Mouse (Mus musculus): ENCODE data around the gene Zcchc10.
A peak's percentile ranks its signal among the peaks of the same experiment; 100 is the strongest.
"Not testable (repeated sequence)": the region's sequence is repeated elsewhere in the genome, so short reads cannot be mapped to it uniquely, and the experiment has no call there.

The Zcchc10 gene

DNA sequence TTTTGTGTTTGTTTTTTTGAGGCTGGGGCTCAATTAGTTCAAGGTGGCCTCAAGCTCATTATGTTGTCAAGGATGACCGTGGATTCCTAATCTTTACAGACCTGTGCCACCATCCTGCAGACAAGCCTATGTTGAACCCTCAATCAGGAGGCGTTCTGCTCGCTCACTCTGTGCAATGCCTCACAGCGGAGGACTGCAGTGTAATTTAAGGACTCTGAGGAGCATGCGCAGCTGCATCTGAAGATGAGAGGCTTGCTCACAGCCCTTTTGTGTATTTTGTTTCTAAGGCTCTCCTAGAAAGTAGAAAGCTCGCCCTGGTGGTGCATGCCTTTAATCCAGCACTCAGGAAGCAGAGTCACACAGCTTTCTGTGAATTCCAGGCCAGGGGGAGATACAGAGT is 7.5 kb upstream of the Zcchc10 start:
- DNase-seq (ENCODE audit: low spot score in 2 of 2) = no peak

DNA sequence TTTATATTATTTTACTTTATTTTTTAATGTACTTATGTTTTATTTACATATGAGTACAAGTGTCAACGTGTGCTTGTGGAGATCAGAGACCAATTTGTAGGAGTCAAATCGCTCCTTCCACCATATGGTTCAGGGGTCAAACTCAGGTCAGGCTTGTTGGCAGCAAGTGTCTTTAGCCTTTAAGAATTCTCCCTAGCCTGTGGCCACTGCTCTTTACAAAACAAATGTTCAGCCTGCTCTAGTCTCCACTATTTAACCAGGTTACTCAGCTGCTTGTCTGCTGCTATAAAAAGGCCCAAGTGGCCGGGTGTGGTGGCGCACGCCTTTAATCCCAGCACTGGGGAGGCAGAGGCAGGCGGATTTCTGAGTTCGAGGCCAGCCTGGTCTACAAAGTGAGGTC is 6.4 kb upstream of the Zcchc10 start:
- DNase-seq (ENCODE audit: low spot score in 2 of 2) = no peak

DNA sequence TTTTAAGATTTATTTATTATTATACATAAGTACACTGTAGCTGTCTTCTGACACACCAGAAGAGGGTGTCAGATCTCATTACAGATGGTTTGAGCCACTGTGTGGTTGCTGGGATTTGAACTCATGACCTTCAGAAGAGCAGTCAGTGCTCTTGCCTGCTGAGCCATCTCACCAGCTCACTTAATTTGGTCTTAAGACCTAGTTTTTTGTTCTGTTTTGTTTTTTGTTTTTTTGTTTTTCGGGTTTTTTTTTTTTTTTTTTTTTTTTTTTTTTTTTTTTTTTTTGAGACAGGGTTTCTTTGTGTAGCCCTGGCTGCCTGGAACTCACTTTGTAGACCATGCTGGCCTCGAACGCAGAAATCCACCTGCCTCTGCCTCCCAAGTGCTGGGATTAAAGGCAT is 5.9 kb upstream of the Zcchc10 start:
- DNase-seq (ENCODE audit: low spot score in 2 of 2) = not testable (repeated sequence)

DNA sequence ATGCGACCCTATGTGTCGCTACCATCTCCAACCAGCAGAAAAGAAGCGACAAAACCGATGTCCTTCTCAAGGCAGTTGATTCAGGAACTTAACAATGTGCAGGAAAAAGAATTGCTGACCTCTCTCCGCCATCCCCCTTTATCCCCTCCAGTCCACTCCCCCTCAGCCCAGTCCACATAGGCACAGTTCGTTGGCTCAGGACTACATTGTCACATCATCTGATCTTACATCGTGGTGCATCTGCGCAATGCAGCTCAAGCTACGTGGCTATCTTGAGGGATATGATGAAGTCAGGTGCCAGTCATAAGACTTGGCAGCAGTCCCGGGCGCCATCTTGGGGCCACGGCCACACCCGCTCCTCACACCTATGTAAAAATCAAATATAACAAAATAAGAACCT is 4.6 kb upstream of the Zcchc10 start:
- DNase-seq (ENCODE audit: low spot score in 2 of 2) = not testable (repeated sequence)

DNA sequence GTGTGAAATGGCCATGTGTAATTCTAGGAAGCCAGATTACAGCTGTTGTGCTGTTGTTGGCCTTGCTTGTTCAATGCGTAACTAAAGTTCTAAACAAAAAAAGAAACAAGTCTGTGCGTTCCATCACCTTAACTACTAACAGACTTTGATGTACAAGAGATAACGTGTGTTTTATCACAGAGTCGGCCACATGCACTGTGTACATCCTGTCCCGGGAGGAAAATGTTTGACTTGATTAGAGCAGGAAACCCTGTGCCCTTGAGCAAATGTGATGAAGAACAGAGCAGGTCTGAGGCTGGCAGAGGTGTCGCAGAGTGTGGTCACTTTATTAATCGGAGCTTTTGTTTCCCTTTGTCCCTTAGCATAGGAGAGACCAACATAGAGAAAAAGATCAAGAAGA is 5.8 kb downstream of the Zcchc10 start:
- DNase-seq (ENCODE audit: low spot score in 2 of 2) = no peak

DNA sequence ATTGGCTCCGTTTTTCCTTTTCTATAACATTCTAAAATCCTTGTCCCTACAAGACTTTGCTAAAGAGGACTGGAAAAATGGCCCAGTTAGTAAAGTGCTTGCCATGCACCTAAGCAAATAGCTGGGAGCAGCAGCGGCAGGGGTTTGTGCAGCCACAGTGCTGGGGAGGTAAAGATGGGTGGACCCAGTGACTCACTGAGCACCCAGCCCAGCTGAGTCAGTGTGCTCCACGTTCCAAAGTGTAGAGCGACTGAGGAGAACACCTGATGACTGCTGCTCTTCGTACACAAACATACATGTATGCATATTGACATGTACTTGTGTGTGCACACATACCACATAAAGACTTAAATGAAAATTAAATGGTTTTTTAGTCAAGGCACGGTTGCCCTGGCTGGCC is 6.6 kb downstream of the Zcchc10 start:
- no peak for DNase-seq (ENCODE audit: low spot score in 2 of 2)

DNA sequence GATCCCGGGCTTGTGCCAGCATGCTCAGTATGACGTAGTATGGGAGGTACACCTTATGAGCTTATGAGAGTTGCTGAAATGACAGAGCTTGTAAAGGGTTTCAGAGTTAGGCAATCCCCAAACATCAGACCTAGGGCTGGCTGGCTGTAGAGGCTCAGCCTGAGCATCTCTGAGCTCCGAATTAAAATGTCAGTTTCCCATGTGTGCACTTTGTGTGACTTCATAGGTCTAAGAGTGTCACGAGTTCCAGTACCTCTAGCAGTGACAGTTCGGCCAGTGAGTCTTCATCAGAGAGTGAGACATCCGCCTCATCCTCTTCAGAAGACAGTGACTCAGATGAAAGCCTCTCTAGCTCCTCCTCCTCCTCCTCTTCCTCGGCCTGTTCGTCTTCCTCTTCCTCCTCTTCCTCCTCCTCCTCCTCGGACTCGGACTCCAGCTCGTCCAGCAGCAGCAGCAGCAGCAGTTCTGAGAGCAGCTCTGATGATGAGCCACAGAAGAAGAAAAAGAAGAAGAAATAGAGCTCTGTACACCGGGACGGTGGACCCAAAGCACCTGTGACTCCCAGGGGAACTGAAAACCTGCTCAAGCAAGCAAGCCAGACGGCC is 7.7 kb downstream of the Zcchc10 start:
- no peak for DNase-seq (ENCODE audit: low spot score in 2 of 2)

DNA sequence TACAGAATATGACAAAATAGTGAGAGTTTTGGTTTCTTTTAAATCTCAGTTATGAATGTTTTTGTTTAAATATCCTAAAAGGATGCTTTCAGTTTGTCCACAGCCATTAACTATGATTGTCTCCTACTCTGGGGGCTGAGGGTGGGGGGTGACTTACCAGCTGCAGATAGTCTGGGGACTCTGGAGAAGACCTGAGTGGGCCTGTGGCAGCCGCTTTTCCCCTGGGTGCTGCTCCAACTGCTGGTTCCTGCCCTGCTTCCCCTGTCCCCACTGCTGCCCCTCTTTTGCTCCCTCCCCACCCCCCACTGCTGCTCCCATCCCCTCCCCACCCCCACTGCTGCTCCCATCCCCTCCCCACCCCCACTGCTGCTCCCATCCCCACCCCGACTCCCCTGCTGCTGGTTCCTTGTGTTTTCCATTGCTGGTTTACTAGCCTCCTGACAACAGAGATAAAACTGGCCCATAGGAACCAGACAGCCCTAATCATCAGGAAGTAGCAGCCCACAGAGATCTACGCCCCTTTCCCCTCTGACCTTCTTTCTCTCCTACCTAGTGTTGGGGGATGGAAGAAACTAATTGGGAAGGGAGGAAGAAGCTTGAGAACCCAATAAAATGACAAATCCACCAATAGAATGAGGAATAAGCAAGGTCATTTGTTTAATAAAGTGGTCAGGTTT is 11.2 kb downstream of the Zcchc10 start:
- no peak for DNase-seq (ENCODE audit: low spot score in 2 of 2)

DNA sequence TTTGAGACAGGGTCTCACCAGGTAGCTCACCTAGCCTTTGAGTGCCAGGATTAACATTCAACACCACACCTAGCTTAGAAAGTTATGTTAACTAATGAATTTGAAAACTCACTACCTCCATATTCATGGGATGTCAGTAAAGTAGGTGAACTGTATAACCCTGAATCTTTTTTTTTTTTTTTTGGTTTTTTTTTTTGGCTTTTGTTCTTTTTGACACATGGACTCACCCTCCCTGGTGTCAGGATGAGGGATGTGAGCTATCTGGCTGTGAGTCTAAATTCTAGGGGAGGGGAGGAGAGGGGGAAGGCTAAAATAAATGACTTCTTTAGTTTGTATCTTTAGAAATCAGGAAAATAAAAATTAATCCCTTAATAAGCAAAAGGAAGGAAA is 11.7 kb downstream of the Zcchc10 start:
- DNase-seq (ENCODE audit: low spot score in 2 of 2) = no peak

DNA sequence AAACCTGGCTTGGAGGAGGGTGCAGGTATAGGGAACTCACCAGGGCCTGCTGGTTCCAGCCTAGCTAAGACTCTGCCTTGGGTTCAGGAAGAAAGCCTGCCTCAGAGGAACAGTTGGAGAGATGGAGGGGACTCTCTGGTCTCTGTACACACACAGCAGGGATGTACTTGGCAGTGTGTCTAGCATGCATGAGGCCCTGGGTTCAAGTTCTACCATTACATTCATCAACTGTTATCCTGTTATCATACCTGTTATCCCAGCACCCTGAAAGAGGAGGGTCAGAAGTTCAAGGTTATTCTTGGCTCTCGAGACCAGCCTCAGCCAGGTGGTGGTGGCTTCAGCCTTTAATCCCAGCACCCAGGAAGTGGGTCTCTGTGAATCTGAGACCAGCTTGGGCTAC is 12.4 kb downstream of the Zcchc10 start:
- no peak for DNase-seq (ENCODE audit: low spot score in 2 of 2)

DNA sequence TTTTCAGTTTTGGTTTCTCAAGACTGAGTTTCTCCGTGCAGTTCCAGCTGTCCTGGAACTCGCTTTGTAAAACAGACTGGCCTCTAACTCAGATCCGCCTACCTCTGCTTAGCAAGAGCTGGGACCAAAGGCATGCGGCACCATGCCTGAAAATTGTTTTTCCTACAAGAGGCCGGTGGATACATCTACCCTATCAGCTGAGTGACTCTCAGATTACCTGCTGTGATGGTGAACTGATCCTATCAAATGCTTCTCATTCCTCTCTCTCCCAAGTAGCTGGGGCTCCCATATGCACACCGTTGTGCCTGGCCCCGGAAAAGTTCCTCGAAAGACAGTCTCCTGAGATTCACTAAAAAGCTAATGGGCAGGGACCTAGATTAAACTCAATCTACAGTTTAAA is 13.2 kb downstream of the Zcchc10 start:
- no peak for DNase-seq (ENCODE audit: low spot score in 2 of 2)

DNA sequence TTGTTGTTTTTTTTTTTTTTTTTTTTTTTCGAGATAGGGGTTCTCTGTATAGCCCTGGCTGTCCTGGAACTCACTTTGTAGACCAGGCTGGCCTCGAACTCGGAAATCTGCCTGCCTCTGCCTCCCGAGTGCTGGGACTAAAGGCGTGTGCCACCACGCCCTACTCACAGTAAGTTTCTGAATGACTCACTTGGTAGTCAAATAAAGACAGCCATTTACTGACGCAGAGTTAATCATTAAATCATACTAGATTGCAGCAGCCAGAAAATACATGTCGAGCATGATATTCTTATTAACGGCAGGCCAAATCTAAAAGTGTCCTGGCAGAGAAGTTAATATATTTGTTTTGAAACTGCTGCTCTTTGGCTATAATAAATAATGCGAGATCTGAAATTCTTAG is 16.5 kb downstream of the Zcchc10 start:
- DNase-seq (ENCODE audit: low spot score in 2 of 2) = not testable (repeated sequence)

DNA sequence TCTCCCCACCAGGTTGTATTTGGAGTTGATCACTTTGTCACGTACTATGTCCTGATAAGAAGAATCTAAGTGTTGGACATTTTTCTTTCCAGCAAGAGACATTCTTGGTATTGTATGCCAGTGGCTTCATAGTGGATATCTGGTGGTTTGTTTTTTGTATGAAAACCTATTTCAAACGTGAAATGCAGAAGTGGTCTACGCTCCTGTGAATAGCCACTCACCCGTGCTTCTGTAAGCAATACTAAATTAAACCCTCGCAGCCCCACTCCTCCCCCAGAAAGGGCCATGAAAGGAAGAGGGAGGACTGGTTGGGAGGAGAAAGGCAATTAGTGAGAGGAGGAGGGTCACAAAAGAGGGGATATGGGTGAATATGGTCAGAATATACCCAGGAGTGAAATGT is 18.2 kb downstream of the Zcchc10 start:
- DNase-seq (ENCODE audit: low spot score in 2 of 2) = no peak

DNA sequence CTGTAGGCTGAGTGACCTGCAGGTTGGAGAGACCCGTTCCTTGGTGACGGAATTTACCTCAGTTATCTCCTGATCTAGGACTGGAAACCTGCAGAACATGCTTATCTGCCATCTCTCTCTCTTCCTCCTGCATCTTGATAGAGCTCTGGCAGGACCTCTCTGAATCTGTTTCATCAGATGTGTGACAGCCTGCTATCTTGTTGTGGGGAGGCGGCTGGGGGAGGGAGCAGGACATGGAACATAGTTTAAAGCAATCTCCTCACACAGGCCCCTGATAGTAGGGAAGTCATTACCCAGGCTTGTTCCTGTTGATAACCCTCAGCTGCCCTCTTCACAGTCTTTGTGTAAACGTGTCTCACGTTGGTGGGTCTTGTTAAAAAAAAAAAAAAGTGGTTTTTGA is 20.8 kb downstream of the Zcchc10 start:
- DNase-seq (ENCODE audit: low spot score in 2 of 2) = peak in 1 of 2 experiments; percentile 14

DNA sequence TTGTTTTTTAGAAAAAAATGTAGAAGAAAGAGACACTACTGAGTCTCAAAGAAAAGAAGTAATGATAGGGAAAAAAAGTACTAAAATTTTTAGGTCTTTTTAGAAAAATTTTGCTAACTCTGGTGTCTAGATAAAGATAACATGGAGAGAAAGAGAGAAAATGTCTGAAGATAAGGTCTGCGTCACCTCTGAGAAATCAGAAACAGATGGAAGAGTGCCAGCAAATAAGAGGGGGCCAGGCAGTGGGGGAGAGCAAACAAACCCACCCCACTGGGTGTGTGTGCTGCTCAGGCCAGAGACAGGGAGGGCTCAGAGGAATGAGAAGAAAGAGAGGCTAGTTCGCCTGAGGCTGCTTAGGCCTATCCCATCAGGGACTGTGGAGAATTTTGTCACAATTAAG is 21.3 kb downstream of the Zcchc10 start:
- DNase-seq (ENCODE audit: low spot score in 2 of 2) = no peak

DNA sequence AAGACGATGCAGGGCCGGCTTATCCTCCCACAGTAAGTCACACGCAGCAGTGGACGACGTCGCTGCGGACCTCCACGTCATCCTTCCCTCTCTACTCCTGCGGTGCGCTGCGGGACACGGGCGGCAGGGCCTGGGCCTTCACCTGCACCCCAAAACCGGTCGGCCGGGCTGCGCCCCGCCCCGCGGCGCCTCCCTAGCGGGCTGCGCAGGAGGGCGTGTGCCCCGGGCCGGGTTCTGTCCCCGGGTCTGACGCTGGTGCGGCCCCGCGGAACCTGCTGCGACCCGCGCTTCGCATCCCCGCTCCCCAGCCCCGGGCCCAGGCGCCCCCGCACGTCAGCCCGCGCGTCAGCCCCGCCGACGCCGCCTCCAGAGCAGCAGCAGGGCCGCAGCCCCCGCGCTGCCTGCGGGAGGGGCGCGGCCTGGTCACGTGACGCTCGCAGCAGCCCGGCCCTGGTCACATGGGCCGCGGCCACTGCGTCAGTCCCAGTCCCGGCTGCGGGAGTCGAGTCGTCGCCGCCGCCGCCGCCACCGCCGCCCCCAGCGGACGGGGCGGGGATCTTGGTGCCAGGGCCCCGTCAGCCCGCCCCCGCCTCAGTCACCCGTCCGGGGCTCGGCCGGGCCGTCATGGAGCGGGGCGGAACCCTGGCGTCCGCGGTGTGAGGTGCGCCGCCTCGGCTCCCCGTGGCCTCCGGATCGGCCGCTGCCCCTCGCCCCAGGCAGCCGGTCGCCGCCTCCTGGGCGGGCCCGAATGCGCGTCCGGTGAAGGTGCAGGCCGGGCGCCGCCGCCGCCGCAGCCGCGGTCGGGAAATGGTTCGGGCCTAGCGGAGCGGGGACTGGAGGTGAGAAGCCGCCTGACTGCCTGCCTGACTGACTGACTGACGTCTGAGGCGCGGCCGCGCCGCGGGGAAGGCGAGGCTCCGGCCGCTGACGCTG is 26.1 kb downstream of the Zcchc10 start, which contains the start of gene Aff4:
TSS of gene Aff4 (plus strand) at position 543 of the 933 bp plus-strand sequence.
- DNase-seq (ENCODE audit: low spot score in 2 of 2) = peak; percentile 70 to 73

DNA sequence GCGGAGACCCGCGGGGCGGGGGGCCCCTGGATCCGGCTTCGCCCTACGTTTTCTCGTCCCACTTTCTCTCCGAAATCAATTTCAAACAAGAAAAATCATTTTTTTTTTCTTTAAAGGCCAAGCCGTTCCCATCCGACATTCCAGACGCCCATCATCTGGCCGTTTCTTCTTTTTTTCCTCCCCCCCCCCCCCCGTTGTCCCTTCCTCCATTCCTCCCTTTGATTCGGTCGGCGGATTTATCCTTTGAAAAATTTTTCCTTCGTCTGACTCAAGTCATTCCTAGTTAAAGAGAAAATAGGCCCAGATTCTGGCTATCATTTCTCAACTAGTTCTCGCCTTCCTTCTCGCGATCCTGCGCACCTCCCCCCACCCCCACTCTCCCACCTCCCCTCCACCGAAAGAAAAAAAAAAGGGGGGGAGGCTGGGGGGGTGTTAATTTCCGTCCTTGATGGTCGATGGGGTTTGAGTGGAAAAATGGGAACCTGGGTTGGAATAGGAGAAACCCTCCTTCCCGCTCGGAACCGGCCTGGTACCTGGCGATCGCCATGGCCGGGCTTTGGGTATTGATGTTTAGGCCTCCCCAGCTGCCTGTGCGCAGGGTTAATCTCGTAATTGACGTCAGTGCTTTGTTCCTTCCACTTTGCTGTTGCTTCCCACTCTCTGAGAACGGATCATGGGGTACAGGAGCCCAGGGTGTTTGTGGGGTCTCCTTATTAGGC is 26.9 kb downstream of the Zcchc10 start:
- DNase-seq (ENCODE audit: low spot score in 2 of 2) = peak; percentile 36 to 40

DNA sequence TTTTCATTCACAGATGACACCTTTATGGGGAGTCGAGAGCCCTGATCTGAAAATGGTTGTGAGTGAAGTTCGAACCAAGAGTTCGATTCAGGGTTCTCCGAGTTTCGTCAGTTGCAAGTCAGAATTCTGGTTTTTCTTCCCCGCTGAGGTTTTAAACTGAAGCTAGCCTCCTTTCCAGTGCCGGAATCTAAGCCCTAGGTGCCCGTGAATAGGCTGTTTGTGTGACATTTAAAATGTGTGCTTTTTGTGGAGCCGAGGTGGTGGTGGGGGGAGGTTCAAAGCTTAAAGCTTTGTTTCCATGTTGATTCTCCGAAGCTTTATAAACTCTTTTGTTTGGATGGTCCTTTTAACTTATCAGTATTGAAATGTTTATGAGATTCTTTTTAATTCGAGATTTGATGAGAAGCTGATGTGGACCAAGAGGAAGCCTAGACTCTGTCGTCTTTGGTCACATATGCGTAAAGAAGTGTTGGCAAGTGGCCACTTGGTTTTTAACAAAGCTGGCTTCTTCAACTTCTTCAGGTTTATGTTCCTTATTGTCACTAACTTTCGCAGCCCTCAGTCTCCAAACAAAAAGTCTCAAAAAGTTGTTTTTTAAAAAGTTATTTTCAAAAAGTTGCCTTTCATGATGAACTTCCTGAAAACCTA is 27.6 kb downstream of the Zcchc10 start:
- no peak for DNase-seq (ENCODE audit: low spot score in 2 of 2)

DNA sequence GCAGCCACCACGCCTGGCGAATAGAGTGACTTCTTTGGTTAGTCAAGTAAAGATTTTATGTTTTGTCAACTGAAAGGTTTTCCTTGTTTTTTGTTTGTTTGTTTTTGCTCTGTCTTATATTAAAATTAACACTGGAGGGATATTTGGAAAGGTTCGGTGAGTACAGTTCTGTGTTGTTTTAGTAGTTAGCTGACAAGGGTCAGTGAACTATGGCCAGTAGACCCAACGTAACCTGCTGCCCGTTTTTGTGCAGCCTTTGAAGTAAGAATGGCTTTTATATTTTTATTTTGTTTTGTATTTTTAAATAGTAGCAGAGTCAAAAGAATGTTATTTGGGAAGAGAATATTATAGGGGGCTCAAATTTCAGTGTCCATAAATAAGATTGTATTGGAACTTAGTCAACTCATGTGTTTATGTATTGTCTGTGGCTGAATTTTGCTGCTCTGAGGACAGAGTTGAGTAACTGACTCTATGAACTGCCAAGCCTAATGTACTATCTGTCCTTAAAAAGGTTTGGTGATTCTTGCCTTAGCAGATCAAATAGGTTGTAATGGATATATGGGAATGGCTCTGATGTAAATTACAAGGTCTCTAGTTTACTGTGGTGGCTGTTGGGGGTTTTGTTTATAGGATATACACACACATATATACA is 34.2 kb downstream of the Zcchc10 start:
- DNase-seq (ENCODE audit: low spot score in 2 of 2) = no peak

DNA sequence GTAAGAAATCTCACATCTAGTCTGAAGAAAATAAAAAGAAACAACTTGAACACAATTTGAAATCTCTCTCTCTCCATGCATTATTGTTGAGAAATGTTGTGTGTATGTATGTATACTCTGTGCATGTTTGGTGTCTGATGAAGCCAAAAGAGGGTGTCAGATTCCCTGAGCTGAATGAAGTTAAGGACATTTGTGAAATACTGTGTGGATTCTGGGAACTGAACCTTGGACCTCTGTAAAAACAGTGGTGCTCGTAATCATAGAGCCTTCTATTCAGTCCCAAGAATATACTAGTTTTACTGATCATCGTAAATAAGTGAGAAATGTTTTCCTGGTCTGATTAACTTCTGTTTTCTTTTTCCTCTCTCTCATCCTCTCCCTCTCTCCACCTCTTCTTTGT is 42.6 kb downstream of the Zcchc10 start:
- no peak for DNase-seq (ENCODE audit: low spot score in 2 of 2)

DNA sequence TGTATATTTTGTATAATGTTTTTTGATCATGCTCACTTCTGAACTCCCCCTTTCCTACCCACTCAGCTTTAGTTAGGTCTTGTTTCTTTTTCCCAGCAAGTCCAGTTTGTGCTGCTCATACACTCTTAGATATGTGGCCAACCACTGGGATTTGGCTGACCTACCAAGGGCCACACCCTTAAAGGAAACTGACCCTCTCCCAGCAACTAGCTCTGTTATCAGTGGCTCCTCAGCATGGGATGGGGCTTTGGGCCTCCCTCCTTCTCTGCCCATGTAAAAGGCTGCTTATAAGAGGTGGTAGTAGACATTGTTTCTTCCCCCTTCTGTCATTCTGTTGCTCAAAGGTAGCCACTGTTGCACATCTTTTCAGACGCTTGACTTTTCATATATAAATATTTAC is 54.4 kb downstream of the Zcchc10 start:
- no peak for DNase-seq (ENCODE audit: low spot score in 2 of 2)
